Mouse (Mus musculus): ENCODE measurements at regions not wholly inside any gene's neighbourhood (a gene's known extent, or its start where the extent isn't known, plus 50 kb on each side); places are given as distances from the start of the nearest gene placed in this dataset.

GRCm38 (mm10) chr8:100612142-100612541 is 1195.9 kb upstream of the Cdh8 start:
- Histone ChIP-seq H3K9ac (replicated peaks) (no peak overlapping the region), H3K27me3 (no peaks in the 10 kb centered on the region), H3K4me2 (replicated peaks) (no peak overlapping the region), H3K27ac (no peak overlapping the region), H3K36me3 (no peaks in the 10 kb centered on the region), H3K4me1 (replicated peaks) (no peaks in the 10 kb centered on the region), H3K4me3 (replicated peaks) (no peak overlapping the region), H3K9me3 (no peaks in the 10 kb centered on the region)
- 58% methylated on average over 1 of the region's 1 CpGs for WGBS
- ATAC-seq: 0 out of 2 replicates have a peak, but pooled peaks have one; percentile 14
